Mouse (Mus musculus) heart, embryonic 15.5 days (tissue): Measurements from ENCODE around the gene 9130230L23Rik. TPM values are rescaled to one million over a fixed set of nuclear protein-coding genes. Genes with fewer than 3 reads are reported as not detected.

Source experiments
- ATAC-seq: fragments of 200-750 bp; cut with Nextera tagmentation; replicated peaks from 2 replicates; pipeline ENCODE4 v1.8.0; 2017; ENCODE audit warnings: low read depth, moderate TSS enrichment; ENCODE audit not compliant: insufficient number of reproducible peaks, insufficient read depth, low FRiP score
- H3K27ac ChIP-seq: fragments of 300-500 bp; sonication (generic); 2 replicates; pipeline ENCODE4 v1.5.1; 2015; ENCODE audit warnings: mild to moderate bottlenecking, inconsistent platforms
- H3K27me3 ChIP-seq: fragments of 300-500 bp; sonication (generic); 2 replicates; pipeline ENCODE4 v1.6.1; 2015; ENCODE audit warnings: inconsistent platforms
- H3K36me3 ChIP-seq: fragments of 300-500 bp; sonication (generic); 2 replicates; pipeline ENCODE4 v1.6.1; 2015; ENCODE audit warnings: mild to moderate bottlenecking, inconsistent platforms
- H3K4me1 ChIP-seq: fragments of 300-500 bp; sonication (generic); replicated peaks from 2 replicates; pipeline ENCODE4 v1.6.1; 2015; ENCODE audit warnings: inconsistent platforms
- H3K4me2 ChIP-seq: fragments of 300-500 bp; sonication (generic); 2 replicates; pipeline ENCODE4 v1.6.1; 2015; ENCODE audit warnings: inconsistent platforms, mild to moderate bottlenecking, moderate library complexity
- H3K4me3 ChIP-seq: fragments of 300-500 bp; sonication (generic); 2 replicates; pipeline ENCODE4 v1.5.1; 2015; ENCODE audit warnings: mild to moderate bottlenecking, inconsistent platforms
- H3K9ac ChIP-seq: fragments of 300-500 bp; sonication (generic); 2 replicates; pipeline ENCODE4 v1.6.1; 2015; ENCODE audit warnings: mild to moderate bottlenecking, inconsistent platforms
- H3K9me3 ChIP-seq: fragments of 300-500 bp; sonication (generic); replicated peaks from 2 replicates; pipeline ENCODE4 v1.6.1; 2016; ENCODE audit warnings: inconsistent platforms
- WGBS: fragments of 180-500 bp; shearing (Covaris S2); methylation state at CpG from one replicate; pipeline ENCODE4 v1.1.7; 2015; ENCODE audit warnings: mixed read lengths; 5-methylcytosine and 5-hydroxymethylcytosine counted together
- polyA plus RNA-seq: library from polyadenylated mRNA; unstranded; fragments of >200 nt; fragmentation: Nextera tagmentation; extraction: Ambion mirVana; gene quantifications from 2 replicates; pipeline ENCODE4 v1.2.1, GENCODE M21; 2015

9130230L23Rik gene
- polyA plus RNA-seq, result 0.13 and 0.60 TPM in 2 replicates

GRCm38 (mm10) chr5:66004134-66004925 lies at the start of gene 9130230L23Rik:
TSS of gene 9130230L23Rik (minus strand) at chr5:66004285.
- no peak within 1 kb of the TSS for H3K27ac ChIP-seq
- no peak within 1 kb of the TSS for H3K4me2 ChIP-seq
- no peak for ATAC-seq

GRCm38 (mm10) chr5:66052777-66053548 lies 48.9 kb upstream of the 9130230L23Rik start:
- Histone ChIP-seq H3K4me1 (no peaks in the 10 kb centered on the region), H3K27me3 (no peaks in the 10 kb centered on the region), H3K27ac (no peak overlapping the region), H3K36me3 (no peaks in the 10 kb centered on the region), H3K9me3 (no peaks in the 10 kb centered on the region), H3K4me3 (no peak overlapping the region), H3K9ac (no peak overlapping the region), H3K4me2 (no peak overlapping the region)
- ATAC-seq, result no peak
- 86% methylated on average over 20 of the region's 20 CpGs for WGBS

More at GRCm38 (mm10) chr5:66004134-66004925, at the start of gene 9130230L23Rik:
- H3K4me3 ChIP-seq, result no peak within 1 kb of the TSS
- H3K4me1 ChIP-seq, result peaks cover 14% of the 10 kb centered on the region
- no peak within 1 kb of the TSS for H3K9ac ChIP-seq
- H3K27me3 ChIP-seq, result no peaks in the 10 kb centered on the region
- H3K9me3 ChIP-seq, result no peaks in the 10 kb centered on the region
- 46% methylated on average over 14 of the region's 14 CpGs for WGBS
- H3K36me3 ChIP-seq, result no peaks in the 10 kb centered on the region

- H3K9me3 ChIP-seq, result no peaks in the 10 kb centered on the region
- 76% methylated on average over 5 of the region's 5 CpGs for WGBS
- ATAC-seq, result no peak
- H3K27ac ChIP-seq, result no peak overlapping the region
- H3K4me2 ChIP-seq, result no peak overlapping the region
- no peaks in the 10 kb centered on the region for H3K27me3 ChIP-seq
- H3K9ac ChIP-seq, result no peak overlapping the region
- H3K4me1 ChIP-seq, result no peaks in the 10 kb centered on the region
- no peaks in the 10 kb centered on the region for H3K36me3 ChIP-seq
- H3K4me3 ChIP-seq, result no peak overlapping the region
These were observed 46.8 kb upstream of the 9130230L23Rik start for GRCm38 (mm10) chr5:66050841-66051240.

GRCm38 (mm10) chr5:66046356-66046755 lies 42.3 kb upstream of the 9130230L23Rik start:
- Histone ChIP-seq H3K4me3 (no peak overlapping the region), H3K27ac (no peak overlapping the region), H3K4me1 (no peaks in the 10 kb centered on the region), H3K9ac (no peak overlapping the region), H3K36me3 (no peaks in the 10 kb centered on the region), H3K4me2 (no peak overlapping the region), H3K9me3 (no peaks in the 10 kb centered on the region), H3K27me3 (no peaks in the 10 kb centered on the region)
- ATAC-seq, result no peak
- 46% methylated on average over 3 of the region's 3 CpGs for WGBS

- Histone ChIP-seq H3K4me3 (no peak overlapping the region), H3K4me1 (no peaks in the 10 kb centered on the region), H3K27ac (no peak overlapping the region), H3K36me3 (no peaks in the 10 kb centered on the region), H3K9me3 (no peaks in the 10 kb centered on the region), H3K9ac (no peak overlapping the region), H3K27me3 (no peaks in the 10 kb centered on the region), H3K4me2 (no peak overlapping the region)
- WGBS, result 64% methylated on average over 3 of the region's 3 CpGs
- no peak for ATAC-seq
These were observed 39.8 kb upstream of the 9130230L23Rik start for GRCm38 (mm10) chr5:66043897-66044296.

- no peaks in the 10 kb centered on the region for H3K36me3 ChIP-seq
- no peak for ATAC-seq
- H3K9me3 ChIP-seq, result no peaks in the 10 kb centered on the region
- 59% methylated on average over 10 of the region's 10 CpGs for WGBS
- H3K27me3 ChIP-seq, result no peaks in the 10 kb centered on the region
- H3K4me3 ChIP-seq, result no peak overlapping the region
- H3K9ac ChIP-seq, result no peak overlapping the region
- H3K4me1 ChIP-seq, result no peaks in the 10 kb centered on the region
- H3K27ac ChIP-seq, result no peak overlapping the region
- H3K4me2 ChIP-seq, result no peak overlapping the region
These were observed 38.7 kb upstream of the 9130230L23Rik start for GRCm38 (mm10) chr5:66042651-66043340.

- Histone ChIP-seq H3K4me3 (no peak overlapping the region), H3K4me2 (no peak overlapping the region), H3K27me3 (no peaks in the 10 kb centered on the region), H3K27ac (no peak overlapping the region), H3K9me3 (no peaks in the 10 kb centered on the region), H3K9ac (no peak overlapping the region), H3K36me3 (no peaks in the 10 kb centered on the region), H3K4me1 (no peaks in the 10 kb centered on the region)
- WGBS, result 79% methylated on average over 7 of the region's 7 CpGs
- ATAC-seq, result no peak
These were observed 36.7 kb upstream of the 9130230L23Rik start for GRCm38 (mm10) chr5:66040744-66041279.

GRCm38 (mm10) chr5:66039813-66040212 lies 35.7 kb upstream of the 9130230L23Rik start:
- no peak overlapping the region for H3K27ac ChIP-seq
- H3K9me3 ChIP-seq, result no peaks in the 10 kb centered on the region
- H3K27me3 ChIP-seq, result no peaks in the 10 kb centered on the region
- no peaks in the 10 kb centered on the region for H3K4me1 ChIP-seq
- whole genome bisulfite sequencing, result 83% methylated on average over 2 of the region's 2 CpGs
- no peaks in the 10 kb centered on the region for H3K36me3 ChIP-seq
- no peak overlapping the region for H3K9ac ChIP-seq
- H3K4me3 ChIP-seq, result no peak overlapping the region
- H3K4me2 ChIP-seq, result no peak overlapping the region
- no peak for ATAC-seq

- no peaks in the 10 kb centered on the region for H3K27me3 ChIP-seq
These were observed 33.0 kb upstream of the 9130230L23Rik start for GRCm38 (mm10) chr5:66037066-66037465.

GRCm38 (mm10) chr5:66036440-66037054 lies 32.5 kb upstream of the 9130230L23Rik start:
- no peak overlapping the region for H3K4me3 ChIP-seq
- H3K36me3 ChIP-seq, result no peaks in the 10 kb centered on the region
- H3K4me2 ChIP-seq, result no peak overlapping the region
- no peaks in the 10 kb centered on the region for H3K9me3 ChIP-seq
- 42% methylated on average over 7 of the region's 7 CpGs for WGBS
- H3K27ac ChIP-seq, result no peak overlapping the region
- no peak for ATAC-seq
- no peaks in the 10 kb centered on the region for H3K27me3 ChIP-seq
- H3K9ac ChIP-seq, result no peak overlapping the region
- no peaks in the 10 kb centered on the region for H3K4me1 ChIP-seq

More at GRCm38 (mm10) chr5:66037066-66037465, 33.0 kb upstream of the 9130230L23Rik start:
- Histone ChIP-seq H3K4me1 (no peaks in the 10 kb centered on the region), H3K4me2 (no peak overlapping the region), H3K27ac (no peak overlapping the region), H3K36me3 (no peaks in the 10 kb centered on the region), H3K9ac (no peak overlapping the region), H3K9me3 (no peaks in the 10 kb centered on the region), H3K4me3 (no peak overlapping the region)
- ATAC-seq, result no peak
- 68% methylated on average over 6 of the region's 6 CpGs for WGBS
